Mouse (Mus musculus) cerebellum, adult 11 months (tissue): ENCODE data around the gene Numbl.

Experiments used
- DNase-seq: peaks from one replicate; pipeline ENCODE4 v3.0.0; 2022

Gene Numbl

DNA sequence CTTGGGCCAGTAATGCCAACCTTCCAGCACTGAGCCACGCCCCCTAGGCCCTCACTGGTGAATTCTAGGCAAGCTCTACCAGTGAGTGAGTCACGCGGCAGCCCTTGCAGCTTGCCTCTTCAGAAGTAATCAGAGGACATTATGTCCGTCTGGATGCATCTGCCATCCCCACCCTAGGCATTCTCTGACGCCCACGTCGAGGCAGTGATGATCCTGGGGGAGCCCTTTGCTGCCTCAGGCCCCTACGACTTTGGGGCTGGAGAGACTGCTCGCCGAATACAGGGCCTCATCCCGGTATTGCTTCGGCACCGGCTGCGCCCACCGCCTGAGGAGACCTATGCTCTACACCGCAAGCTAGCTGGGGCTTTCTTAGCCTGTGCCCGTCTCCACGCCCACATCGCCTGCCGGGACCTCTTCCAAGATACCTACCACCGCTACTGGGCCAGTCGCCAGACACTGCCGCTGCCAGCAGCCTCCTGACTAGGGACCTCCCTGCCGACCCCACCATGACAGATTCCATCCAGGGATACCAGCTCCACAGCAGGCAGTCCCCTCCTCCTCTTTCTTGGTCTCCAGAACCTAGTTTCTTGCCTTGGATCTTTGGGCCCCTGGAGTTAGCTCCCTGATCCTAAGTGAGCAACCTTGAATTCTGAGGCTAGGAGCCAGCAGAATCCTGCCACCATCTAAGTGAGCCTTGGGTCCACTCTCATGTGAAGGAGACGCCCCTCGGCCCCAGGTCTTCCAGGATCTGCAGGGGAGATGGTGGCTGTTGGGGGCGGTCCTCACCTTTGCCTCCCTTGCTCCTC is 984 bp upstream of the Numbl start:
- peak; percentile 77 for DNase-seq

DNA sequence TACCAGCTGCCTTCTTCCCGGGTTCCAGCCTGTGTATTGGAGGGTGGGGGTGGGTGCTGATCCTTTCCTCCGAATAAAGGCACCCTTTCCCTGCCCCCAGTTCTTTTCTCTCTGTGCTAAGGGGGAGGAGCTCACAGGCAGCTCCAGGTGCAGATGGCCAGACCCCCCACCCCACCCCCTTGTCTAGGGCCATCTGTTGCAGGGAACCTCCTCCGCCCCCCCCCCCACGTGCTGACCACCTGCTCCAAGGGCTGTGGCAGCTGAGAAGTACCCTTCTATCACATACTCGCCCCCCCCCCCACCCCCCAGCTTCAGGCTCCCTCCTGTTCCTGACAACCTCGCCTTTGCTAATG is 405 bp upstream of the Numbl start:
- DNase-seq, result no peak

- peak; percentile 54 for DNase-seq
These were observed 1.1 kb downstream of the Numbl start for GRCm38 (mm10) chr7:27259271-27259721.

GRCm38 (mm10) chr7:27259771-27260170 is 1.5 kb downstream of the Numbl start:
- no peak for DNase-seq

DNA sequence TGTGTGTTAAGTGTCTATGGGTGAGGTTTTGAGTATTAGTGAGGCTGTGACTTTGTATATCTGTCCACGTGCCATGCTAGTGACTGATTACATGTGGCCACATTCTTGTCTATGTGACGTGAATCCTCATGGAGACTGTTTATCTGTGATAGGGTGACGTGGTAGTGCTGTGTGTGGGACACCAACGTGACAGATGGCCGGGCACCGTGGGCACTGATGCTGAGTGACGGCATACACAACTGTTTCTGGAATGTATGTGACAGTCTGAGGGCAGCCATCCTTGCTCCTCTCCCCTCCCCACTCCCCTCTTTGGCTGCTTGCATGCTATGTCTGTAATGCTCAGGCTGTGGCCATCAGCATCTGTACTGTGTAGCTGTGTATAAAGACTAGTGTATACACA is 2.6 kb downstream of the Numbl start:
- DNase-seq, result no peak

GRCm38 (mm10) chr7:27261888-27262287 is 3.7 kb downstream of the Numbl start:
- peak; percentile 39 for DNase-seq

GRCm38 (mm10) chr7:27264761-27265160 is 6.5 kb downstream of the Numbl start:
- no peak for DNase-seq

DNA sequence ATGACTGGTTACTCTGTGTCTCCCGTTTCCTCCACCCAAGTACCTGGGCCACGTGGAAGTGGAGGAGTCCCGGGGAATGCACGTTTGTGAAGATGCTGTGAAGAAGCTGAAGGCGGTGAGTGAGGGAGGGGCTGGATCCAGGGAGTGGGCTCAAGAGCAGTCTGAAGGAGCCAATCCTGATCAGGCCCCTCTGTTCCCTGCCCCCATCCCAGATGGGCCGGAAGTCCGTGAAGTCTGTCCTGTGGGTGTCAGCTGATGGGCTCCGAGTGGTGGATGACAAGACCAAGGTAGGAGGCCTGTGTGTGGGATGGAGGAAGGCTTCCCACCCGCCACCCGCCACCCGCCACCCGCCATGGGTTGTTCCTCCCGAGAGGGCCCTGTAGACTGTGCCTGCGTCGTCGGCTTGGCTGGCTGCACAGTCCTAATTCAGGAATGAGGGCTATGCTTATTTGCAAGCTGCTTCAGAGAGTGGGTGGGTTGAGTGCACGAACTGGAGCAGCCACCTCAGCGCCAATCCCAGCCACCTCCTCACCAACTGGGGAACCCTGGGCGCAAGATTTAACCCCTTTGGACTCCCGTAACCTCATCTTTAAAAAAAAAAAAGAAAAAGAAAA is 8.4 kb downstream of the Numbl start:
- DNase-seq, result no peak

DNA sequence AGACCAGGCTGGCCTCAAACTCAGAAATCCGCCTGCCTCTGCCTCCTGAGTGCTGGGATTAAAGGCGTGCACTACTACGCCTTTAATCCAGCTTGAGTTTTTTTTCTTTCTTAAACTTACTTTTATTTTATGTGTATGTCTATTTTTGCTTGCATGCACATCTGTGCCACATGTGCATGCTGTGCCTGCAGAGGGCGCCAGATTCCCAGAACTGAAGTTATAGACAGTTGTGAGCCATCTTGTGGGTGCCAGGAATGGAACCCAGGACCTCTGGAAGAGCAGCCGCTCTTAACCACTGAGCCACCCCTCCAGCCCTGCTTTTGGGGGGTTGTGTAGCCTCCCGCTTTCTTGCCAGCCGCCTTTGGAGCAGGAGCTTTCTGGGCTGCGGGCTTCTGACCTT is 13.2 kb downstream of the Numbl start:
- DNase-seq, result no peak

DNA sequence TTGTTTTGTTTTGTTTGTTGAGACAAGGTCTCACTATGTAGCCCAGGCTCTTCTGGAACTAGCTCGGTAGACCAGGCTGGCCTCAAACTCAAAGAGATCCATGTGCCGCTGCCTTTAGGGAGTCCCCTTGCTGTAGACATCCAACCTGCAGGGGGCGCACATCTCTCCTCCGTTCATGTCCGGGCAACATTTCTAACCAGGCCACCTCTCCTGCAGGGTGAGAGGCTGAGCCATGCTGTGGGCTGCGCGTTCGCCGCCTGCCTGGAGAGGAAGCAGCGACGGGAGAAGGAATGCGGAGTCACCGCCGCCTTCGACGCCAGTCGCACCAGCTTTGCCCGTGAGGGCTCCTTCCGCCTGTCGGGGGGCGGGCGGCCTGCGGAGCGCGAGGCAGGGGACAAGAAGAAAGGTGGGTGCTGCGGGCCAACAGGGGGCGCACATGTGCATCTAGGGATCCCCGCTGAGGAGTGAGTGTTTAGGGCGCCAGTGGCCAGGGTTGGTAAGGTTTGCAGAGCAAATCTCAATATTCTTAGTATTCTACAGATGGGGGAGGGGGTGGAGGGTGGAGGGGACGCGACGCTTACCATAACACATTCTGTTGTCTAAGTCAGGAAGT is 15.6 kb downstream of the Numbl start:
- no peak for DNase-seq

- DNase-seq, result no peak
These were observed 16.7 kb downstream of the Numbl start for GRCm38 (mm10) chr7:27274916-27275315.

DNA sequence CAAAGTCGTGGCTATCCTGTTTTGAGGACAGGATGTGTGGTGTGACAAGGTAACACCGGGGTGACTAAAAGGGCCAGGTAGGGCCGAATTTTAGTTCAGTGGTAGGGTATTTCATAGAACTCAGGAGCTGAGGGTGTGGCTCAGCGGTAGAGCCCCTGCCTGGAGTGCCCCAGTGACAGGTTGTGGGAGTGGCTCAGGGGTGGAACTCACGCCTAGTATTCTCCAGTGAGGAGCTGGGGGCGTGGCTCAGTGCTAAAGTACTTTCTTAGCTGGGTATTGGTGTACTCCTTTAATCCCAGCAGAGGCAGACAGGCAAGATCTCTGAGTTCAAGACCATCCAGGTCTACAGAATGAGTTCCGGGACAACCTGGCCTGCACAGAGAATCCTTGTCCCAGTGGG is 17.8 kb downstream of the Numbl start:
- DNase-seq, result no peak

- DNase-seq, result no peak
These were observed 19.0 kb downstream of the Numbl start for GRCm38 (mm10) chr7:27277191-27277590.

- DNase-seq, result no peak
These were observed 23.5 kb downstream of the Numbl start for GRCm38 (mm10) chr7:27281717-27282116.

DNA sequence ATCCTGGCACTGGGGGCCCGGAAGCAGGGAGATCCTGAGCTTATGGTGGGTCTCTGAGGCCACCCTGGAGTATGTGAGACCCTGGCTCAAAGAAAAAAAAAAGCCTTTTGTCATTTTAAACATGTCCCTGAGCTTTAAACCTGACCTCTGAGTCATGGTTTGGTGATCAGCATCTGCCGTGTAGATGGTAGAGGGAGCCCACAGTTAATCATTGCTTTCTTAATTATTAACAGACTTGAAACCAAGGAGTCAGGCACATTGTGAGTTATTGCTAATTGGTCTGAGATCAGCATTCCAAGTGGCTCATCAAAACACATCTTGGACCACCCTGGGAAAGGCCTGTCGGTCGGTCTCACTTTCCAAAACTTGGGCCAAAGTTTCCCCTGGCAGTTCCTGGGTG is 24.0 kb downstream of the Numbl start:
- DNase-seq, result no peak

DNA sequence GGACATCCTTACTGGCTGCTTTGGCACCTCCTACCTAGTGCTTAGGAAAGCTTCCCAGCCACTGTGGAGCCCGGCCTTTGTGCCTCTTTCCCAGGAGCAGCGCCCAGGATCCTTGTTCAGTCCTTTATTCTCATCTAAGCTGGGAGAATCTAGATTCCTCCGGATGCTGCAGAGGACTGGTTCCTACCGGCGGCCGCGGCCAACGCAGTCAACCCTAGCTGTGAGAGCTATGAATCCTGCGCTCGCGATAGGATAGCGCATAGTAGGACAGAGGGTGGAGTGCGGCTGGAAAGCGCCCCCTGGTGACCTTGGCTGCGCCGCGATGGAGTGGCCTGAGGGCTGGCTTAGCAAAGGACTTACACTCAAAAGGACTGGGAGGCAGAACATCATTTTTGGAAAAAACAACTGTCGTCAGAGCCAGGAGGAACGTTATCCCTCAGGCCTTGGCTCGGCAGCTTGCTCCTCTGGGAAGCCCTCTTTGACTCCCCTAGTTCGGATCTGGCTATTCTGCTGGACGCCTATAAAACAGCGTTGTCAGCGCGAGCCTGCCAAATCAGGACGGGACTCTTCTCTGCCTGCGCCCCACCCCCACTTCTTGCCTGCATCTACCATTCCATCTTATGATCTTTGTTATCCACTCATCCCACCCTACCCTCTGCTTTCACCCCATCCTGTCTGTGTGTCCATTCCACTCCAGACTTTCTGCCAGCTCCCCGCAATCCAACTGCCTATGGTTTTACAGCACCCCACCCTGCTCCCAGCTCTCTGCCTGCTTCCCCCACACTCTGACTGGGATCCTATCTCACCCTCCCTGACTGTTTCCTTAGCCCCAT is 26.8 kb downstream of the Numbl start:
- no peak for DNase-seq

DNA sequence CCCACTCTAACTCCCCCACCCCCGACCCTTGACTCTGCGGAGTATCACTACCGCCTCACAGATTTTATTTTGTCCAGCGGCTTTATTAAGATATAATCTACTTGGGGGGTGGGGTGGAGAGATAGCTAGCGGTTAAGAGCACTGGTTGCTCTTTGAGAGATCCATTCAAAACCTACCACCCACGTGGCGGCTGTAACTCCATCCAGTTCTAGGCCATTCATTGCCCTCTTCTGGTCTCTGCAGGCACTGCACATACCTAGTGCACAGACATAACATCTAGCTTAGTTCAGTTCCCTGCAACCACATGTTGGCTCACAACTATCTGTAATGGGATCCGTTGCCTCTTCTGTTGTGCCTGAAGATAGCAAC is 27.4 kb downstream of the Numbl start:
- no peak for DNase-seq

DNA sequence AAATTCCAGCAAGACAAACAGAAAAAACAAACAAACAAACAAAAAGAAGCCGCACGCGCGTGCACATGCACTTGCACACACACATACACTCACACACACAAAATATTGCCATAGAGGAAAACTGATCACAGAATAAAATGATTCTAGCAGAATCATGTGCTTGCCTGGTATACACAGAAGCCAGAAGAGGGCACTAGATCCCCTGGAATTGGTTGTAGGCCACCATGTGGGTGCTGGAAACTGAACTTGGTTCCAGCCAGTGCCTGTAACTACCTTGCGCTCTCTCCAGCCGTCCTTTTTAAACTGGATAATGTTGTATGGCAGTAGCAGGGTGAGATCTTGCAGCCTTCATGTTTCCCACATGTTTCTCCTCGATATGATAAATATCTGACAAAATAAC is 30.5 kb downstream of the Numbl start:
- DNase-seq, result no peak

GRCm38 (mm10) chr7:27290555-27290954 is 32.3 kb downstream of the Numbl start:
- no peak for DNase-seq

GRCm38 (mm10) chr7:27291795-27292466 is 33.7 kb downstream of the Numbl start:
- DNase-seq, result no peak

DNA sequence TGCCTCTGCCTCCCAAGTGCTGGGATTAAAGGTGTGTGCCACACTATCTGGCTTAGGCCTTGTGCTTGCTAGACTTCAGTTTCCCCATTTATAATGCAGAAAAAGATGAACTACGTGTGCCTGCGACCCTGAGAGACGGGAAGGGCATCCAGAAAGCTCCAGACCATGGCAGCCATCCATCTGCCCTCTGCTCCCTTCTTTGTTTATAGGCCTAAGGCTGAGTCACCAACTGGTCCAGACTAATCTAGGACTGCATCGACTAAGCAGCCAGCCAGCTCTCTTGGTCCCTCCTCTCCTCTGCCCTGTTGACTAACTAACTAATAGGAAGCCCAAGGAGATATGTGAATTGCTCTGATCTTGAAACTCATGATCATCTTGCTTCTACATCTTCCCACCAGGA is 37.7 kb downstream of the Numbl start:
- DNase-seq, result no peak

- DNase-seq, result no peak
These were observed 38.3 kb downstream of the Numbl start for GRCm38 (mm10) chr7:27296518-27296917.
